Mouse (Mus musculus) retina, postnatal 1 day (tissue): ENCODE data around the gene Olfr106-ps.

Experiments
- DNase-seq: peaks from one replicate; pipeline ENCODE4 v3.0.0-alpha.2; 2012

Olfr106-ps gene

DNA sequence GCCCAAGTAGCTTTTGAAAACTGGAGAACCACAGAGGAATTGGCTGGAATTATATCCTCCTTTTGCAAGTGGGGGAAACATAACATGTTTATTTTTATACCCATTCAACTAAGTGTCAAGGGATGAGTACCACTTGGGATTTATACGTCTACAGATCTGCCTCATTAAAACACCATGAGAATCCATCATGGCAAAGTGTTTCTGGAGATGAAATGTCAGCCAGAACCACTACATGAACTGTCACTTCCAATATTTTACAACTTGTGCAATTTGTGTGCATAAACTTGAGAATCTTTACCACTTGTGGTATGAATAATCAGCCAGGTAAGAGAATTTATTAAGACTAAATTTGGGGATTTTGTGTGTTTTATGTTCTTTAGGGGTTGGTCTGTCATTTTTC, at the start of gene Olfr106-ps:
TSS of gene Olfr106-ps (plus strand) at position 301 of the 400 bp plus-strand sequence.
- DNase-seq: no peak

DNA sequence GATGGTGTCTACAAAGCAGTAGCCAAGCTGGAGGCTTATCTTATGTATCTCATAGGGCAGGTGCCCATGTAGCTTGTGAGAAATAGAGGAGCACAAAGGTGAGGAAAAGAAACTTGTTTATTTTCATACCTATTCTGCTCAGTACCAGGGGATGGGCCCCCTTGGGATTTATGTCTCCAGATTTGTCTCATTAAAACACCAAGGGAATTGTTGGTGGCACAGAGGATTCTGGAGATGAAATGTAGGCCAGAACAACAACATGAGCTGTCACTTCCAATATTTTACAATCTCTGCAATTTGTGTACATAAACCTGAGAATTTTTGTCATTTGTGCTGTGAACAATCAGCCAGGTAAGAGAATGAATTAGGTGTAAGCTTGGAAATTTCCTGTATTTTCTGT, 30.9 kb upstream of the Olfr106-ps start, which contains the start of gene Olfr104-ps:
TSS of gene Olfr104-ps (plus strand) at position 301 of the 400 bp plus-strand sequence.
- DNase-seq: no peak

DNA sequence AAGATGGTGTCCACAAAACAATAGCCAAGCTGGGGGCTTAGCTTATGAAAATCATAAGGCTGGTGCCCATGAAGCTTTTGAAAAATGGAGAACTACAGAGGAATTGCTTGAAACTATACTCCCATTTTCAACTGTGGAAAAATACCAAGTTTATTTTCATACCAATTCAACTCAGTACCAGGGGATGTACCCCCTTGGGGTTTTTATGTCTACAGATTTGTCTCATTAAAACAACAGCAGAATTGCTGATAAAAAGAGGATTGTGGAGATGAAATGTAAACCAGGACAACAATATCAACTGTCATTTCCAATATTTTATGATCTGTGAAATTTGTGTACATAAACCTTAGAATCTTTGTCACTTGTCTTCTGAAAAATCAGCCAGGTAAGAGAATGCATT, 11.5 kb upstream of the Olfr106-ps start, which contains the start of gene Olfr105-ps:
TSS of gene Olfr105-ps (plus strand) at position 301 of the 400 bp plus-strand sequence.
- no peak for DNase-seq

DNA sequence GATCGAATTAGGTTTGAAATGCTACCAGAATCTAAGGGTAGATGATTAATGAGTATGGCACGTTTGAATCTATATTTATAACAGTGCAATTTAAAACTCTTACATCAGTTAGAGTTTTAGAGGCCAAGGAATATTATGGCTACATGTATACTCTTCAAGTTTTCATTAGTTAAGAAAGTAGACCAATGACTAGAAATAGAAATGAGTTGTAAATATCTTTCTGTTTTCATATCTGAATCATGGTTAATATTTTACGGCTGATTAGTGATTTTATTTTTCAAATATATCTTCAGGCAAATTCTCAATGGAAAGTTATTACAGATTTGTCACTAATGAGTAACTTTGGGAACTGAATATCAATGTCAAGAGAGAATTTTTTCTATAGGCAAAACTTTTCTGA, 8.7 kb downstream of the Olfr106-ps start, which contains the start of gene Olfr107:
TSS of gene Olfr107 (plus strand) at position 301 of the 400 bp plus-strand sequence.
- no peak for DNase-seq

DNA sequence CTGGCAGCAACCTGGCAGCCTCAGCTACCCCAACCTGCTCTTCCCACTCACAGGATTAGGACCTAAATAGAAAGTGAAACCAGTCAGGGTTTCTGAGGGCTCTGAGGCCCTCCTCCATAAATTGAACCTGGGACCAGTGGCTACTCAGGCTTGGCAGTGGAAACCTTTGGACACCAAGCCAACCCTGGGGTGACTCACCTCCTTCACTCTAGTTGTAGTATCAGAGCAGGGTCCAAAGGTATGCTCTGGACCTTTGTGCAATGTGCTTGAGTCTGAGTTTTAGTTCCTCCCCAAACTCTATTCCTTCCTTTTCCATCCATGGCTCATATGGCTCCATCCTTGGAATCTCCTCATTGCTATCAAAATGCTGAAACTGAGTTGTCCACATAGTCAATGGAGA, 23.2 kb downstream of the Olfr106-ps start:
- DNase-seq: no peak

DNA sequence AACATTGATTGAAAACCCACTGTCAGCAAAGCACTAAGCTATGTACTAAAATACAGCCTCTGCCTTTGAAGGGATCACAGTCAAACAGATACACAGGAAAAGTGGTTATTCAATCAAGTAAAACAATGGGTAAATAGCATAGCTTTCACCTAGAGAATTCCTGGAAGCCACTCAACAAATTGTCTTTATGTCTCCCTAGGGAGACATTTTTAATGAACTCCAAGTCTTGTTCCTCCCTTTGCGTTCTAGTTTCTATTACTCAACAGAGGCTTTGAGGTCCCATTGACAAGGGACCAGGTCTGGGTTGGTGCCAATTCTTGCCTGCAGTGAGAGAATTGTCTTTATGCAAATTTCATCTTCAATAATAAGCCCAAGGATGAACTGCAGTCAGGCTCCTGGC, 55.0 kb downstream of the Olfr106-ps start, which contains the start of gene Olfr108:
TSS of gene Olfr108 (plus strand) at position 301 of the 400 bp plus-strand sequence.
- no peak for DNase-seq
